Mouse (Mus musculus) stomach, postnatal 0 days (tissue): ENCODE measurements at regions not wholly inside any gene's neighbourhood (a gene's known extent, or its start where the extent isn't known, plus 50 kb on each side); places are given as distances from the start of the nearest gene placed in this dataset.

ENCODE experiments used
- ATAC-seq: fragments of 200-750 bp; cut with Nextera tagmentation; 2 replicates; pipeline ENCODE4 v1.8.0; 2017; ENCODE audit not compliant: low FRiP score, low TSS enrichment
- DNase-seq: peaks from one replicate; pipeline ENCODE4 v3.0.0-alpha.2; 2016; ENCODE audit warnings: low spot score
- H3K27ac ChIP-seq: fragments of 300-500 bp; sonication (generic); replicated peaks from 2 replicates; pipeline ENCODE4 v1.5.1; 2014; ENCODE audit warnings: mild to moderate bottlenecking, control low read depth
- H3K27me3 ChIP-seq: fragments of 300-500 bp; sonication (generic); 2 replicates; pipeline ENCODE4 v1.6.1; 2014; ENCODE audit warnings: low read length; ENCODE audit not compliant: control insufficient read depth, insufficient read depth
- H3K36me3 ChIP-seq: fragments of 300-500 bp; sonication (generic); 2 replicates; pipeline ENCODE4 v1.6.1; 2014; ENCODE audit warnings: low read length, mixed read lengths; ENCODE audit not compliant: control insufficient read depth, insufficient read depth
- H3K4me1 ChIP-seq: fragments of 300-500 bp; sonication (generic); replicated peaks from 2 replicates; pipeline ENCODE4 v1.6.1; 2014; ENCODE audit warnings: antibody characterized with exemption; ENCODE audit not compliant: control insufficient read depth, insufficient read depth
- H3K4me2 ChIP-seq: fragments of 300-500 bp; sonication (generic); replicated peaks from 2 replicates; pipeline ENCODE4 v1.6.1; 2014; ENCODE audit warnings: low read depth, mild to moderate bottlenecking, control low read depth, moderate library complexity
- H3K4me3 ChIP-seq: fragments of 300-500 bp; sonication (generic); 2 replicates; pipeline ENCODE4 v1.5.1; 2014; ENCODE audit warnings: low read depth, low read length, control low read depth
- H3K9ac ChIP-seq: fragments of 300-500 bp; sonication (generic); 2 replicates; pipeline ENCODE4 v1.6.1; 2014; ENCODE audit warnings: mild to moderate bottlenecking, low read length, control low read depth, mixed read lengths
- H3K9me3 ChIP-seq: fragments of 300-500 bp; sonication (generic); 2 replicates; pipeline ENCODE4 v1.6.1; 2016; ENCODE audit warnings: low read length; ENCODE audit not compliant: control insufficient read depth
- CTCF ChIP-seq: IDR thresholded peaks from 2 replicates; pipeline ENCODE4 v1.5.1; 2016; ENCODE audit warnings: antibody characterized with exemption, low read depth, mild to moderate bottlenecking, moderate library complexity
- EP300 ChIP-seq: optimal IDR thresholded peaks from 2 replicates; pipeline ENCODE3; 2016; ENCODE audit warnings: antibody characterized with exemption
- WGBS: fragments of 180-500 bp; shearing (Covaris S2); extraction: QIAGEN DNeasy Blood & Tissue Kit; methylation state at CpG from one replicate; pipeline ENCODE4 v1.1.7; 2014; 5-methylcytosine and 5-hydroxymethylcytosine counted together

DNA sequence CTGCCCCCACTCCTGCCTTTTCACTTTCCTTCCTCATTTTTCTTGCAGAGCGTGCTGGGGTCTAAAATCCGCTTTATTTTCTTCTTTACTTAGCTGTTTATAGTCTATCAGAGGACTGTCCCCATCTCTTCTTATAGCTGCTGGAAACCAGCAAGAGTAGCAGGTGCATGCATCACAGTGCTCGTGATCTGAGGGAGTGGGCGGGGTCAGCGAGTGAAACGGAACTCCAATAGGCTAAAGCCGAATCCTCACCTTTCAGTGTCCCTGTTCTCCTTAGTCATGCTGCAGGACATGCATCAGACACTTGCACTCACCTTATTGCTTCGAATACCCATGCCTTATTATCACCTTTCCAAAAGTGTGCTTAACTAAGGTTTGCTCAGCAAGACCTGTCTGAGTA is 1095.3 kb downstream of the Synb start:
- Histone ChIP-seq H3K4me3 (no peak overlapping the region), H3K27ac (no peak overlapping the region), H3K4me2 (no peak overlapping the region), H3K27me3 (no peaks in the 10 kb centered on the region), H3K36me3 (no peaks in the 10 kb centered on the region), H3K4me1 (no peaks in the 10 kb centered on the region), H3K9me3 (no peaks in the 10 kb centered on the region), H3K9ac (no peak overlapping the region)
- 7% methylated on average over 8 of the region's 8 CpGs for WGBS
- TF ChIP-seq CTCF (no peak), EP300 (no peak)
- no peak for DNase-seq
- no peak for ATAC-seq

DNA sequence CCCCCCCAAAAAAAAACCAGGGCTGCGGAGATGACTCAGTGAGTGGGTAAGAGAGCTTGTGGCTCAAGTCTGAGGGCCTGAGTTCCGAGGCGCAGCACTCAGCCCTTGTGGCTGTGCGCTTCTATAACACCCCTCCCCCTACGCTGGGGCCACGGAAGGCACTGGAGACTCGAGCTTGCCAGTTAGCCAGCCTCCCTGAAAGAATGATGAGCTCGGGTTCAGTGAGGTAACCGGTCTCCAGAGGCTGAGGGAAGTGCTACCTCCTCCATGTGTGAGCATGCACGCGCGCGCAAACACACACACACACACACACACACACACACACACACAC is 1096.7 kb downstream of the Synb start:
- Histone ChIP-seq H3K9ac (no peak overlapping the region), H3K36me3 (no peaks in the 10 kb centered on the region), H3K27ac (no peak overlapping the region), H3K4me2 (no peak overlapping the region), H3K4me1 (no peaks in the 10 kb centered on the region), H3K4me3 (no peak overlapping the region), H3K9me3 (no peaks in the 10 kb centered on the region), H3K27me3 (no peaks in the 10 kb centered on the region)
- no peak for TF ChIP-seq CTCF
- no peak for TF ChIP-seq EP300
- 4% methylated on average over 9 of the region's 13 CpGs for WGBS
- no peak for ATAC-seq
- no peak for DNase-seq

DNA sequence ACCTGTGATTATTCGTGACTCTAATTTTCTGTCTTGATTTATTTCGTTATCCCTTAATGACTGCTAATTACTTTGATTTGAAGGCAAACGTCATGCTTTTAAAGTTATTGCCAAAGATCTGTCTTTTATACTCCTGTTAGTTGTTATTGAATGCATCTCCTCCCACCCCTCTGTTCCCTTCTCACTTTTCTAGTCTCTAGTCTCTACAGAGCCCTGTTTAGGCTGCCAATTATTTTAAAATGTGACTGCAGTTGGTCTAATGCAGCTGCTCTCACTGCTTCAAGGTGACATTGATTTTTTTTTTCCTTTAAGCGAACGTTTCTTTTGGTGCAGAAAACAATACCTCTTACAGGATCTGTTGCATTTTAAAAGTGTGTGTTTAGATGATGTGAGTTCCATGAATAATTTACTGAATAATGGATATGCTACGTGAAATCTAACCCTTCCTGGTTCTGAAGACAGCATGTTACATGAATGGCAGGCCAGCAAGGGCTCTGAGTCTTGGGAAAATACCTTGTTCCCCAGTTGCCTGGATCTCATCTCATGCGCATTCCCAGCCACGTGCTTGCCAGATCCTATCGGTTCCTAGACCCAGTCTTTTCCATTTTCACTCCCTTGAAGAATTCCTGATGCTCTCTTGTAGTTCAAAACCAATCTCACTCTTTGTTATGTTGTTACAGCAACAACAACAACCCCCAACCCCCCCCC is 1097.2 kb downstream of the Synb start:
- Histone ChIP-seq H3K4me1 (no peaks in the 10 kb centered on the region), H3K36me3 (no peaks in the 10 kb centered on the region), H3K4me2 (no peak overlapping the region), H3K4me3 (no peak overlapping the region), H3K9me3 (no peaks in the 10 kb centered on the region), H3K27me3 (no peaks in the 10 kb centered on the region), H3K9ac (no peak overlapping the region), H3K27ac (no peak overlapping the region)
- ATAC-seq (no peak), DNase-seq (no peak)
- TF ChIP-seq CTCF (no peak), EP300 (no peak)
- 42% methylated on average over 9 of the region's 9 CpGs for WGBS

DNA sequence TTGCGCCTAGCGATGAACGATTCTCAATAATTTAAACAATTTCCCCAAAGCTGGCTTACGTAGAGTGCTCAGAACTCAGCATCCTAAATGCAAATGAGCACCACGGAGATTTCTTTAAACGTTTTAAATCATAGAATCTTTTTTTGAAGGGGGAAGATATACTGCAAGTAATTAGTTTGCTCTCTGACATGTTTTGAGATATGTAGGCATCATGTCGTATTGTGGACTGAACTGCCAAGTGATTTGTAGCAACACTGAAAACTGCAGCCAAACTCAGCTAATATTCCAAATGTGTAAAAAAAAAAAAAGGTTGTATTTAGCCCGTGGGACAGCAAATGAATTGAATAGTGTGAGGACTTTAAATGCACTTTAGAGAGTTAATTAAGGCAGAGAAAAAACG is 1097.9 kb downstream of the Synb start:
- Histone ChIP-seq H3K9me3 (no peaks in the 10 kb centered on the region), H3K27me3 (no peaks in the 10 kb centered on the region), H3K4me2 (no peak overlapping the region), H3K36me3 (no peaks in the 10 kb centered on the region), H3K4me1 (no peaks in the 10 kb centered on the region), H3K4me3 (no peak overlapping the region), H3K9ac (no peak overlapping the region), H3K27ac (no peak overlapping the region)
- ATAC-seq, result no peak
- TF ChIP-seq EP300 (no peak), CTCF (no peak)
- WGBS, result 69% methylated on average over 9 of the region's 9 CpGs
- DNase-seq, result no peak

DNA sequence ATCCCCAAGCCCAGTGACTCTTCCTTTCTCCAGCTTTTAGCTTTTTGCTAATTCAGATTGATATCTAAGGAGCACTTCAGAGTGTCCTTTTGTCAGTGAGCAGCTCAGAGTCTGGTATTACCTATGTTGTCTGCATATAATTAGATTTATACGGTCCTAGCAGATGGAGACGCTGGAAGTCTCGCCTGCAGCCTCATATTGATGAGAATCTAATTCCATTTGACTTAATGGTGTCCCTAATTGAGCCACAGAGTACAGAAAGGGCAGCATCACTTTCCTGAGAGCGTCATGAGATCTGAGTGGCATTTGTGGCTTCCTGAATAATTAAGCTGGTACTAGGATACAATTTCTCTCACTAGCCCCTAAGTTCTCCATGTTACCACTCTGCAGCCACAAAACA is 1104.2 kb downstream of the Synb start:
- Histone ChIP-seq H3K36me3 (no peaks in the 10 kb centered on the region), H3K9ac (no peak overlapping the region), H3K4me2 (no peak overlapping the region), H3K9me3 (no peaks in the 10 kb centered on the region), H3K27ac (no peak overlapping the region), H3K4me3 (no peak overlapping the region), H3K27me3 (no peaks in the 10 kb centered on the region), H3K4me1 (no peaks in the 10 kb centered on the region)
- TF ChIP-seq EP300 (no peak), CTCF (no peak)
- ATAC-seq, result no peak
- 61% methylated on average over 4 of the region's 4 CpGs for WGBS
- DNase-seq, result no peak

DNA sequence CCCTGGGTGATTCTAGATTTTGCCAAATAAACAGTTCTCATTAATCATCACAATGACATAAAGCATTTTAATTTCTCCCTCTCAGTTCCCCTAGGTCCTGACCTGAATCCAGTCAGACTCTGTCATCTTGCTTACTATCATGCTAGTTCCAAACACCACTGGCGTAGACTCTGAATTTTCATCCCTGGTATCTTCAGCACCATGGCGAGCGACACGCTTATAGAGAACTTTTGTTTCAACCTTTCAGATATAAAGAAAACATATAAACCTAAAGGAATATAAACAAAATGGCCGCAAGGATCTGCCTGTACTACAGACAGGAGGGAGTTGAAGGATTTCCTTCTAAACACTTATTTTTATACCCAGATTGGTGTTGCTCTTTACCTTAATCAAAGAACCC is 1105.8 kb downstream of the Synb start:
- Histone ChIP-seq H3K4me3 (no peak overlapping the region), H3K9me3 (no peaks in the 10 kb centered on the region), H3K4me2 (no peak overlapping the region), H3K9ac (no peak overlapping the region), H3K36me3 (no peaks in the 10 kb centered on the region), H3K27ac (no peak overlapping the region), H3K4me1 (no peaks in the 10 kb centered on the region), H3K27me3 (no peaks in the 10 kb centered on the region)
- ATAC-seq (no peak), DNase-seq (no peak)
- WGBS, result 46% methylated on average over 5 of the region's 5 CpGs
- TF ChIP-seq EP300, result no peak
- no peak for TF ChIP-seq CTCF
